Mouse (Mus musculus) forebrain, embryonic 14.5 days (tissue): ENCODE measurements around the gene Nos1. TPM values are rescaled to one million over a fixed set of nuclear protein-coding genes. Genes with fewer than 3 reads are reported as not detected.
"Not testable (repeated sequence)": the region's sequence is repeated elsewhere in the genome, so short reads cannot be mapped to it uniquely, and the experiment has no call there.

Experiments used
- ATAC-seq: fragments of 200-750 bp; cut with Nextera tagmentation; 2 replicates; pipeline ENCODE4 v1.8.0; 2017; ENCODE audit warnings: mild to moderate bottlenecking, moderate library complexity
- DNase-seq: peaks from one replicate; pipeline ENCODE4 v3.0.0-alpha.2; 2015; ENCODE audit warnings: low spot score
- H3K27ac ChIP-seq: fragments of 300-500 bp; sonication (generic); 2 replicates; pipeline ENCODE4 v1.5.1; 2014; ENCODE audit warnings: low read depth, mild to moderate bottlenecking, control low read depth, low read length, moderate library complexity
- H3K27me3 ChIP-seq: fragments of 300-500 bp; sonication (generic); replicated peaks from 2 replicates; pipeline ENCODE4 v1.6.1; 2014; ENCODE audit warnings: low read length, control low read depth, mixed read lengths; ENCODE audit not compliant: control insufficient read depth, insufficient read depth
- H3K36me3 ChIP-seq: fragments of 300-500 bp; sonication (generic); 2 replicates; pipeline ENCODE4 v1.6.1; 2014; ENCODE audit warnings: low read length, control low read depth; ENCODE audit not compliant: control insufficient read depth, insufficient read depth
- H3K4me1 ChIP-seq: fragments of 300-500 bp; sonication (generic); 2 replicates; pipeline ENCODE4 v1.6.1; 2014; ENCODE audit warnings: antibody characterized with exemption, low read length, control low read depth; ENCODE audit not compliant: control insufficient read depth, insufficient read depth
- H3K4me2 ChIP-seq: fragments of 300-500 bp; sonication (generic); 2 replicates; pipeline ENCODE4 v1.6.1; 2014; ENCODE audit warnings: mild to moderate bottlenecking, control low read depth, low read length
- H3K4me3 ChIP-seq: fragments of 300-500 bp; sonication (generic); 2 replicates; pipeline ENCODE4 v1.5.1; 2014; ENCODE audit warnings: low read depth, low read length, control low read depth
- H3K9ac ChIP-seq: fragments of 300-500 bp; sonication (generic); 2 replicates; pipeline ENCODE4 v1.6.1; 2014; ENCODE audit warnings: mild to moderate bottlenecking, low read length, control low read depth, moderate library complexity
- H3K9me3 ChIP-seq: fragments of 300-500 bp; sonication (generic); replicated peaks from 2 replicates; pipeline ENCODE4 v1.6.1; 2016; ENCODE audit warnings: low read length, control low read depth, mixed read lengths; ENCODE audit not compliant: control insufficient read depth
- WGBS: fragments of 180-500 bp; shearing (Covaris S2); extraction: QIAGEN DNeasy Blood & Tissue Kit; methylation state at CpG from one replicate; pipeline ENCODE4 v1.1.7; 2014; 5-methylcytosine and 5-hydroxymethylcytosine counted together
- polyA plus RNA-seq: library from polyadenylated mRNA; unstranded; fragments of >200 nt; fragmentation: Nextera tagmentation; extraction: Ambion mirVana; gene quantifications from 2 replicates; pipeline ENCODE4 v1.2.1, GENCODE M21; 2014

Nos1 gene
- polyA plus RNA-seq, 1 experiment from 2014 or later = 3.0 TPM

GRCm38 (mm10) chr5:117880916-117881555, 100.2 kb downstream of the Nos1 start:
- H3K4me2 ChIP-seq = no peak overlapping the region
- 80% methylated on average over 9 of the region's 9 CpGs for WGBS
- peak overlapping the region; percentile 15; the same call in 1 of the 2 replicates for H3K27ac ChIP-seq
- DNase-seq (peak; percentile 66), ATAC-seq (peak; percentile 70)
- no peaks in the 10 kb centered on the region for H3K4me1 ChIP-seq
- H3K9me3 ChIP-seq = no peaks in the 10 kb centered on the region
- H3K4me3 ChIP-seq = no peak overlapping the region
- no peak overlapping the region for H3K9ac ChIP-seq
- H3K36me3 ChIP-seq = no peaks in the 10 kb centered on the region
- no peaks in the 10 kb centered on the region for H3K27me3 ChIP-seq

GRCm38 (mm10) chr5:117882411-117882810, 101.6 kb downstream of the Nos1 start:
- DNase-seq, H3K4me2 ChIP-seq, H3K36me3 ChIP-seq, H3K4me3 ChIP-seq, ATAC-seq, H3K4me1 ChIP-seq, H3K27ac ChIP-seq, H3K9ac ChIP-seq, H3K27me3 ChIP-seq, H3K9me3 ChIP-seq: not testable (repeated sequence)
- WGBS = 78% methylated on average over 1 of the region's 1 CpGs

GRCm38 (mm10) chr5:117884991-117885390, 104.2 kb downstream of the Nos1 start:
- Histone ChIP-seq H3K9me3 (no peaks in the 10 kb centered on the region), H3K36me3 (no peaks in the 10 kb centered on the region), H3K9ac (no peak overlapping the region), H3K4me1 (no peaks in the 10 kb centered on the region), H3K27ac (no peak overlapping the region), H3K27me3 (no peaks in the 10 kb centered on the region), H3K4me3 (no peak overlapping the region), H3K4me2 (no peak overlapping the region)
- WGBS = 75% methylated on average over 2 of the region's 2 CpGs
- no peak for DNase-seq
- no peak for ATAC-seq

- Histone ChIP-seq H3K4me2 (no peak overlapping the region), H3K9me3 (no peaks in the 10 kb centered on the region), H3K9ac (no peak overlapping the region), H3K4me3 (no peak overlapping the region), H3K27ac (no peak overlapping the region), H3K4me1 (no peaks in the 10 kb centered on the region), H3K27me3 (no peaks in the 10 kb centered on the region), H3K36me3 (no peaks in the 10 kb centered on the region)
- ATAC-seq = no peak
- no peak for DNase-seq
- WGBS = 73% methylated on average over 3 of the region's 3 CpGs
Observed at GRCm38 (mm10) chr5:117888126-117888525, 107.3 kb downstream of the Nos1 start.

DNA sequence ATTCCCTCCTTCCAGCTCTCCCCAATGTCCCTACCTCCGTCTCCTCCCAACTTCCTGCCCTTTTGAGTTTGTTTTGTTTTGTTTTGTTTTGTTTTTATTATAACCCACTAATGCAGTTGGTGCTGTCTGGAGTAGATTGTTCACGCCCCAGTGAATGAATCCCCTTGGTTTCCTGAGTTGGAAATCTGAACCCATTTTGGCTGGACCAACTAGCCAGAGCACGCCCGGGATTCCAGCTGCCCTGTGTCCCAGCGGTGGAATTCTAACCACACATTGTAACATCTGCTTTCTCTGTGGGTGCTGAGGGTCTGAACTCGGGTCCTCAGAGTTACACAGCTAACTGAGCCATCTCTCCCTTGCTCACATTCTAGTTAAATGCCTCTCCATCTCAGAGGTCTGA, 108.1 kb downstream of the Nos1 start:
- Histone ChIP-seq H3K9ac (no peak overlapping the region), H3K27me3 (no peaks in the 10 kb centered on the region), H3K9me3 (no peaks in the 10 kb centered on the region), H3K4me1 (no peaks in the 10 kb centered on the region), H3K27ac (no peak overlapping the region), H3K4me3 (no peak overlapping the region), H3K36me3 (no peaks in the 10 kb centered on the region), H3K4me2 (no peak overlapping the region)
- ATAC-seq (no peak), DNase-seq (no peak)
- 69% methylated on average over 6 of the region's 6 CpGs for WGBS

GRCm38 (mm10) chr5:117889571-117889970, 108.7 kb downstream of the Nos1 start:
- no peak overlapping the region for H3K4me2 ChIP-seq
- WGBS = 60% methylated on average over 8 of the region's 8 CpGs
- H3K27ac ChIP-seq = no peak overlapping the region
- H3K9ac ChIP-seq = no peak overlapping the region
- DNase-seq (no peak), ATAC-seq (no peak)
- no peaks in the 10 kb centered on the region for H3K9me3 ChIP-seq
- H3K4me1 ChIP-seq = no peaks in the 10 kb centered on the region
- H3K27me3 ChIP-seq = no peaks in the 10 kb centered on the region
- no peak overlapping the region for H3K4me3 ChIP-seq
- no peaks in the 10 kb centered on the region for H3K36me3 ChIP-seq

DNA sequence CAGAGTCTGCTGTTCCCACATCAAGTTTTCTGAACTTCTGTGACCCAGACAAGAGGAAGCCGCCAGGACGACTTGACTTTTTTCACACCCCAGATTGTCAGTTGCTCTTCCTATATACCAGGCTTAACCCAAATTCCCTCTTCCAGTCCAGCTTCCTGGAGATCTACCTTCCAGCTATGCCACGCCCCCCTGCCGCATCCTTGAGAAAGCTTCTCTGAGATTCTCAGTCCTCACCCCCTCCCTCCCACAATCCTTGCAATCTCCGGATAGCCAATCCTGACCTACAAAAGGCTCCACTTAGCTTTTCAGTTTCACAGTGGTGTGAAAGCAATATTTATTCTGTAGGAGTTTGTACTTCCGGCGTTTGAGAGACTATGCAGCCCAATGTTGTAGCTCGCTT, 110.0 kb downstream of the Nos1 start:
- 66% methylated on average over 8 of the region's 8 CpGs for WGBS
- Histone ChIP-seq H3K27me3 (no peaks in the 10 kb centered on the region), H3K36me3 (no peaks in the 10 kb centered on the region), H3K9me3 (no peaks in the 10 kb centered on the region), H3K27ac (no peak overlapping the region), H3K4me3 (no peak overlapping the region), H3K4me2 (no peak overlapping the region), H3K9ac (no peak overlapping the region), H3K4me1 (no peaks in the 10 kb centered on the region)
- DNase-seq = no peak
- no peak for ATAC-seq

DNA sequence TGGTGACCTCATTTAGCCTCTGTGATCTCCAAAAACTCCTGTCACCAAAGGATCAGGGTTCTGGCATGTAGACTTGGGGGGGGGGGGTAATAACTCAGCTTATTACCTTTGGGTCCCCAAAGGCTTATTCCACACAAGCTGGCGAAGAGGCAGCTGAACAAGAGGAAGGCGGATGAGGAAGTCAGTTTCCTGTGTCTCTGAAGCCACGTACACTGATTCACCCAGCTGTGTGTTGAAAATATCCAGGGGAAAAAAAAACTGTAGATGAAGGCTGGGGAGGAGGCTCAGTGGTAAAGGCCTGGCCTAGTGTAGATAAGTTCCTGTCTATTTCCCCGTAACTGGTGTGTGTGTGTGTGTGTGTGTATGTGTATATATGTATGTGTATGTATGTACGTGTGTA, 110.7 kb downstream of the Nos1 start:
- Histone ChIP-seq H3K27me3 (no peaks in the 10 kb centered on the region), H3K36me3 (no peaks in the 10 kb centered on the region), H3K9ac (no peak overlapping the region), H3K27ac (no peak overlapping the region), H3K4me3 (no peak overlapping the region), H3K4me1 (no peaks in the 10 kb centered on the region), H3K9me3 (no peaks in the 10 kb centered on the region), H3K4me2 (no peak overlapping the region)
- DNase-seq (no peak), ATAC-seq (no peak)
- 87% methylated on average over 5 of the region's 5 CpGs for WGBS

- no peak overlapping the region for H3K9ac ChIP-seq
- H3K36me3 ChIP-seq = no peaks in the 10 kb centered on the region
- no peak overlapping the region for H3K27ac ChIP-seq
- ATAC-seq (no peak), DNase-seq (no peak)
- WGBS = 90% methylated on average over 5 of the region's 5 CpGs
- no peak overlapping the region for H3K4me3 ChIP-seq
- H3K9me3 ChIP-seq = no peaks in the 10 kb centered on the region
- H3K27me3 ChIP-seq = no peaks in the 10 kb centered on the region
- H3K4me1 ChIP-seq = no peaks in the 10 kb centered on the region
- H3K4me2 ChIP-seq = no peak overlapping the region
Observed at GRCm38 (mm10) chr5:117894050-117894449, 113.2 kb downstream of the Nos1 start.
